Comparison of ENCODE assay signal across 17 mouse cellular contexts in genomic region chr5:36336252-36336651, GRCm38 (mm10).
A peak's percentile ranks its signal among the peaks of the same experiment; 100 is the strongest.
DNase-seq lines count a peak whose midpoint lies in the region; ATAC-seq lines count a peak whose summit lies in the region.
"Had no signal": no experiment of that assay in that cellular context is flagged by ENCODE, and none has a peak within 500 bp of the region (broad histone marks: within the 10 kb centered on the region; RNA-seq: fewer than 3 reads in every experiment).

No protein-coding gene starts in this region.

- DNase-seq in layer of hippocampus, adult 11-12 months (ENCODE audit: low spot score), result peak; percentile 43
- no peak for DNase-seq in layer of hippocampus, adult 9-10 months (ENCODE audit: low spot score)
- peak; percentile 32 for DNase-seq in layer of hippocampus, adult 9-11 months
- DNase-seq in midbrain, embryonic 14.5 days, result peak; percentile 42
- DNase-seq in adrenal gland, postnatal 4 days (ENCODE audit: low spot score in 2 of 2), result no peak
- DNase-seq: adrenal gland, adult 8-10 months; cerebellum, adult 9-11 months; gastrocnemius, postnatal 36 days; kidney, adult 8-10 months; lung, embryonic 14.5 days; right cerebral cortex, postnatal 25 days had no signal

- H3K9ac ChIP-seq in midbrain, embryonic 14.5 days (replicated peaks; ENCODE audit: low read length), result no peak overlapping the region
- H3K9ac ChIP-seq in stomach, embryonic 16.5 days (ENCODE audit: low read length), result no peak overlapping the region
- H3K9ac ChIP-seq: heart, embryonic 13.5 days; lung, embryonic 14.5 days had no signal

- no peaks in the 10 kb centered on the region for H3K27me3 ChIP-seq in midbrain, embryonic 14.5 days (ENCODE audit: control insufficient read depth, insufficient read depth, low read length)
- H3K27me3 ChIP-seq in stomach, embryonic 16.5 days (ENCODE audit: control insufficient read depth, insufficient read depth, low read length), result no peaks in the 10 kb centered on the region

- no peaks in the 10 kb centered on the region for H3K36me3 ChIP-seq in midbrain, embryonic 14.5 days (ENCODE audit: control insufficient read depth, insufficient read depth, low read length)
- H3K36me3 ChIP-seq in stomach, embryonic 16.5 days (ENCODE audit: control insufficient read depth, insufficient read depth, low read length), result no peaks in the 10 kb centered on the region
- H3K36me3 ChIP-seq: embryonic facial prominence, embryonic 10.5 days; heart, embryonic 13.5 days had no signal

- H3K9me3 ChIP-seq in midbrain, embryonic 14.5 days (ENCODE audit: control insufficient read depth, low read length), result no peaks in the 10 kb centered on the region
- H3K9me3 ChIP-seq in stomach, embryonic 16.5 days (replicated peaks; ENCODE audit: control insufficient read depth, low read length), result no peaks in the 10 kb centered on the region
- H3K9me3 ChIP-seq: embryonic facial prominence, embryonic 10.5 days; heart, embryonic 13.5 days had no signal

- no peak for ATAC-seq in midbrain, embryonic 14.5 days (ENCODE audit: low FRiP score, low TSS enrichment)
- no peak for ATAC-seq in stomach, embryonic 16.5 days (ENCODE audit: insufficient read depth, low FRiP score)
- ATAC-seq in granulocyte monocyte progenitor cell, adult 5-6 weeks (replicated peaks; ENCODE audit: poor library complexity, severe bottlenecking), result no peak
- ATAC-seq: CD4-positive, CD25-positive, alpha-beta regulatory T cell, adult 4 months had no signal

- WGBS in midbrain, embryonic 14.5 days, result 45% methylated on average over 7 of the region's 7 CpGs
- WGBS in stomach, embryonic 16.5 days, result 56% methylated on average over 7 of the region's 7 CpGs

- peaks cover 38% of the 10 kb centered on the region for H3K4me1 ChIP-seq in midbrain, embryonic 14.5 days (ENCODE audit: control insufficient read depth, insufficient read depth, low read length)
- H3K4me1 ChIP-seq in stomach, embryonic 16.5 days (ENCODE audit: control insufficient read depth, insufficient read depth, low read length), result peaks cover 16% of the 10 kb centered on the region

- H3K27ac ChIP-seq in midbrain, embryonic 14.5 days (replicated peaks; ENCODE audit: low read depth, low read length), result no peak overlapping the region
- H3K27ac ChIP-seq in stomach, embryonic 16.5 days (ENCODE audit: low read length), result peak overlapping the region; percentile 15; the same call in 1 of the 2 replicates
- H3K27ac ChIP-seq: heart, embryonic 13.5 days had no signal

- H3K4me3 ChIP-seq in midbrain, embryonic 14.5 days (replicated peaks; ENCODE audit: low read depth, low read length), result no peak overlapping the region
- H3K4me3 ChIP-seq in stomach, embryonic 16.5 days (replicated peaks; ENCODE audit: low read length), result no peak overlapping the region
- H3K4me3 ChIP-seq: embryonic facial prominence, embryonic 10.5 days; erythroblast, embryonic 14.5 days; heart, embryonic 13.5 days had no signal

- no peak overlapping the region for H3K4me2 ChIP-seq in midbrain, embryonic 14.5 days (ENCODE audit: low read length)
- H3K4me2 ChIP-seq in stomach, embryonic 16.5 days (ENCODE audit: low read depth, low read length), result no peak overlapping the region
- H3K4me2 ChIP-seq: heart, embryonic 13.5 days; lung, embryonic 14.5 days had no signal

Comparison
In these comparisons a context has a peak if more than half of its experiments do, and no peak if none do; other contexts are left out.
1. DNase-seq: peak in layer of hippocampus, adult 11-12 months (single experiment), layer of hippocampus, adult 9-11 months (single experiment) and midbrain, embryonic 14.5 days (single experiment); none in layer of hippocampus, adult 9-10 months (single experiment) and adrenal gland, postnatal 4 days (0 of 2).